Mouse (Mus musculus) small intestine, adult 2 months (tissue): ENCODE measurements around the gene Banf1.

ENCODE experiments used
- CTCF ChIP-seq: fragments of 200-500 bp; IDR thresholded peaks from 2 replicates; pipeline ENCODE4 v1.5.1; 2012; ENCODE audit warnings: low read depth, mild to moderate bottlenecking, control low read depth, inconsistent platforms, low read length, moderate library complexity, mixed read lengths; ENCODE audit not compliant: insufficient replicate concordance, insufficient read length; ENCODE audit errors: extremely low read depth
- POLR2A ChIP-seq: fragments of 200-500 bp; IDR thresholded peaks from 2 replicates; pipeline ENCODE4 v1.6.1; 2012; ENCODE audit warnings: low read depth, mild to moderate bottlenecking, control low read depth, inconsistent platforms, low read length, moderate library complexity

GRCm38 (mm10) chr19:5414534-5414957 lies 47.6 kb upstream of the Banf1 start:
- TF ChIP-seq POLR2A (no peak), CTCF (no peak)
